In the genomic region with DNA sequence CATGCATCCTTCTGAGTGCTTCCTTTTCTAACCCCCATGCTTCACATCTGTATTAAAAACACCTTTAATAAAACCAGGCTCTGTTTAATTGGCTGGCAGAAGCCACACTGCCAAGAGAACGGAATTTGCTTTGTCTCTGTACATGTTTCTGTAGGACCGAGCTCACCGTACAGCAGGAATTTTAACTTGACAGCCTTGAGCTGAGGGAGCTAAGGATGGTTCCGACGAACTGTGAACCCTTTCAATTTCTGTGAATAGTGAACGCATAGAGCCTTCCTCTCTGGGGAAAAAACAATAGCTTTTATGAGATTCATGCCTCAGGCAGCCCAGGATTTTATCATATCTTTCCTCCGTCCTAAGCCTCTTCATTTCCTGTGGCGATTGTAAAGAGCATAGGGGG, we compare ENCODE assay signal across 8 mouse cellular contexts. TPM values are rescaled to one million over a fixed set of nuclear protein-coding genes. Genes with fewer than 3 reads are reported as not detected.
DNase-seq lines count a peak whose midpoint lies in the region; ATAC-seq and TF ChIP-seq lines count a peak whose summit lies in the region.

No protein-coding gene starts in this region.

- no peak for DNase-seq in kidney, postnatal 36 days
- no peak for DNase-seq in forebrain, postnatal 0 days
- no peak for DNase-seq in adrenal gland, postnatal 36 days
- no peak for DNase-seq in ovary, adult 18-20 months (ENCODE audit: low spot score)
- DNase-seq in left cerebral cortex, adult 18-20 months (ENCODE audit: low spot score in 2 of 2) = no peak

- H3K36me3 ChIP-seq in kidney, embryonic 16.5 days (ENCODE audit: insufficient read depth, low read length) = no peaks in the 10 kb centered on the region
- no peaks in the 10 kb centered on the region for H3K36me3 ChIP-seq in embryonic facial prominence, embryonic 15.5 days
- H3K36me3 ChIP-seq in forebrain, postnatal 0 days (ENCODE audit: insufficient read depth) = no peaks in the 10 kb centered on the region
- H3K36me3 ChIP-seq in midbrain, embryonic 12.5 days = no peaks in the 10 kb centered on the region

- peak overlapping the region; percentile 5; the same call in 1 of the 2 replicates for H3K4me3 ChIP-seq in kidney, embryonic 16.5 days (ENCODE audit: low read length)
- 0 out of 2 replicates have a peak overlapping the region, but pooled peaks have one; percentile 13 for H3K4me3 ChIP-seq in embryonic facial prominence, embryonic 15.5 days (replicated peaks)
- no peak overlapping the region for H3K4me3 ChIP-seq in forebrain, postnatal 0 days (ENCODE audit: low read depth, low read length)
- H3K4me3 ChIP-seq in midbrain, embryonic 12.5 days = no peak overlapping the region

- H3K27me3 ChIP-seq in kidney, embryonic 16.5 days (ENCODE audit: insufficient read depth, low read length) = no peaks in the 10 kb centered on the region
- no peaks in the 10 kb centered on the region for H3K27me3 ChIP-seq in embryonic facial prominence, embryonic 15.5 days
- no peaks in the 10 kb centered on the region for H3K27me3 ChIP-seq in forebrain, postnatal 0 days (ENCODE audit: insufficient read depth, low read length)
- peaks cover 2% of the 10 kb centered on the region for H3K27me3 ChIP-seq in midbrain, embryonic 12.5 days

- ATAC-seq in kidney, embryonic 16.5 days (ENCODE audit: low FRiP score, low TSS enrichment) = no peak
- ATAC-seq in embryonic facial prominence, embryonic 15.5 days (ENCODE audit: insufficient number of reproducible peaks, low FRiP score, low TSS enrichment, low read depth) = peak; percentile 3; the same call in 1 of the 2 replicates
- ATAC-seq in forebrain, postnatal 0 days = no peak
- peak; percentile 62 for ATAC-seq in midbrain, embryonic 12.5 days (ENCODE audit: low FRiP score, low read depth)

- 48% methylated on average over 8 of the region's 8 CpGs for WGBS in kidney, embryonic 16.5 days
- 20% methylated on average over 8 of the region's 8 CpGs for WGBS in embryonic facial prominence, embryonic 15.5 days
- 12% methylated on average over 8 of the region's 8 CpGs for WGBS in forebrain, postnatal 0 days
- WGBS in midbrain, embryonic 12.5 days = 47% methylated on average over 8 of the region's 8 CpGs

- peaks cover 6% of the 10 kb centered on the region for H3K4me1 ChIP-seq in kidney, embryonic 16.5 days (ENCODE audit: insufficient read depth, low read length)
- H3K4me1 ChIP-seq in embryonic facial prominence, embryonic 15.5 days = peaks cover 10% of the 10 kb centered on the region
- H3K4me1 ChIP-seq in forebrain, postnatal 0 days (ENCODE audit: insufficient read depth) = peaks cover 10% of the 10 kb centered on the region; the same call in 1 of the 2 replicates
- H3K4me1 ChIP-seq in midbrain, embryonic 12.5 days = peaks cover 9% of the 10 kb centered on the region; the same call in 1 of the 2 replicates

- no peak for TF ChIP-seq CTCF in forebrain, postnatal 0 days (IDR thresholded peaks at IDR 0.05; ENCODE audit: low read depth)

- H3K4me2 ChIP-seq in kidney, embryonic 16.5 days (replicated peaks; ENCODE audit: low read depth, low read length) = peak overlapping the region; percentile 28
- H3K4me2 ChIP-seq in embryonic facial prominence, embryonic 15.5 days (replicated peaks) = peak overlapping the region; percentile 35
- no peak overlapping the region for H3K4me2 ChIP-seq in forebrain, postnatal 0 days (ENCODE audit: low read depth)
- peak overlapping the region; percentile 26 for H3K4me2 ChIP-seq in midbrain, embryonic 12.5 days (replicated peaks)

- no peaks in the 10 kb centered on the region for H3K9me3 ChIP-seq in kidney, embryonic 16.5 days (ENCODE audit: low read length)
- H3K9me3 ChIP-seq in embryonic facial prominence, embryonic 15.5 days (replicated peaks) = no peaks in the 10 kb centered on the region
- no peaks in the 10 kb centered on the region for H3K9me3 ChIP-seq in forebrain, postnatal 0 days (ENCODE audit: low read length)
- H3K9me3 ChIP-seq in midbrain, embryonic 12.5 days = no peaks in the 10 kb centered on the region

- no peak overlapping the region for H3K9ac ChIP-seq in kidney, embryonic 16.5 days (replicated peaks; ENCODE audit: low read length)
- H3K9ac ChIP-seq in embryonic facial prominence, embryonic 15.5 days = no peak overlapping the region
- H3K9ac ChIP-seq in forebrain, postnatal 0 days = peak overlapping the region; percentile 1; the same call in 1 of the 2 replicates
- no peak overlapping the region; the same call in none of the 2 replicates for H3K9ac ChIP-seq in midbrain, embryonic 12.5 days (replicated peaks)

- no peak overlapping the region for H3K27ac ChIP-seq in kidney, embryonic 16.5 days (ENCODE audit: low read length)
- H3K27ac ChIP-seq in embryonic facial prominence, embryonic 15.5 days (replicated peaks) = peak overlapping the region; percentile 0; the same call in 1 of the 2 replicates
- H3K27ac ChIP-seq in forebrain, postnatal 0 days (ENCODE audit: low read depth, low read length) = peak overlapping the region; percentile 66
- H3K27ac ChIP-seq in midbrain, embryonic 12.5 days (replicated peaks) = peak overlapping the region; percentile 63

RNA-seq across cellular contexts. Expression of a gene that starts 5.6 kb away (rescaled TPM):
- 0.45 and 0.51 TPM in 2 replicates for polyA plus RNA-seq in kidney, embryonic 16.5 days (2015; fragmentation: Nextera tagmentation; extraction: Ambion mirVana)
- polyA plus RNA-seq in embryonic facial prominence, embryonic 15.5 days (2015; fragmentation: Nextera tagmentation; extraction: Ambion mirVana) = 3.0 and 3.6 TPM in 2 replicates
- total RNA-seq in forebrain, postnatal 0 days (2014; rRNA removed) = 156 and 160 TPM in 2 replicates
- 47.4 and 55.3 TPM in 2 replicates for polyA plus RNA-seq in forebrain, postnatal 0 days (2015; fragmentation: Nextera tagmentation; extraction: Ambion mirVana)
- 7.2 and 9.9 TPM in 2 replicates for polyA plus RNA-seq in midbrain, embryonic 12.5 days (2016; fragmentation: Nextera tagmentation; extraction: Ambion mirVana)
- total RNA-seq in adrenal gland, postnatal 36 days (2021) = 1 to 10 TPM; 2.2 to 2.3 TPM
- 100 to 1,000 TPM; 279 to 305 TPM for total RNA-seq in left cerebral cortex, adult 18-20 months (2021)

RNA-seq across cellular contexts. Expression of a gene that starts 16.0 kb away (rescaled TPM):
- polyA plus RNA-seq in kidney, embryonic 16.5 days (2015; fragmentation: Nextera tagmentation; extraction: Ambion mirVana) = 23.2 and 23.3 TPM in 2 replicates
- 25.5 and 29.1 TPM in 2 replicates for polyA plus RNA-seq in embryonic facial prominence, embryonic 15.5 days (2015; fragmentation: Nextera tagmentation; extraction: Ambion mirVana)
- 11.3 and 12.8 TPM in 2 replicates for total RNA-seq in forebrain, postnatal 0 days (2014; rRNA removed)
- 4.2 and 5.5 TPM in 2 replicates for polyA plus RNA-seq in forebrain, postnatal 0 days (2015; fragmentation: Nextera tagmentation; extraction: Ambion mirVana)
- polyA plus RNA-seq in midbrain, embryonic 12.5 days (2016; fragmentation: Nextera tagmentation; extraction: Ambion mirVana) = 8.2 and 10.9 TPM in 2 replicates
- 10 to 100 TPM; 23.5 to 27.2 TPM for total RNA-seq in adrenal gland, postnatal 36 days (2021)
- total RNA-seq in left cerebral cortex, adult 18-20 months (2021) = 10 to 100 TPM in 1 of 2 experiments, 1 to 10 TPM in 1; 9.5 to 10.2 TPM

RNA-seq across cellular contexts. Expression of a gene that starts 27.8 kb away (rescaled TPM):
- 27.1 and 28.9 TPM in 2 replicates for polyA plus RNA-seq in kidney, embryonic 16.5 days (2015; fragmentation: Nextera tagmentation; extraction: Ambion mirVana)
- 21.5 and 22.4 TPM in 2 replicates for polyA plus RNA-seq in embryonic facial prominence, embryonic 15.5 days (2015; fragmentation: Nextera tagmentation; extraction: Ambion mirVana)
- total RNA-seq in forebrain, postnatal 0 days (2014; rRNA removed) = 49.0 and 55.2 TPM in 2 replicates
- 47.2 and 48.0 TPM in 2 replicates for polyA plus RNA-seq in forebrain, postnatal 0 days (2015; fragmentation: Nextera tagmentation; extraction: Ambion mirVana)
- polyA plus RNA-seq in midbrain, embryonic 12.5 days (2016; fragmentation: Nextera tagmentation; extraction: Ambion mirVana) = 26.6 and 27.3 TPM in 2 replicates
- total RNA-seq in adrenal gland, postnatal 36 days (2021) = 10 to 100 TPM; 12.9 to 18.6 TPM
- total RNA-seq in left cerebral cortex, adult 18-20 months (2021) = 10 to 100 TPM; 22.9 to 23.1 TPM

RNA-seq across cellular contexts. Expression of a gene that starts 30.2 kb away (rescaled TPM):
- 4.3 and 6.0 TPM in 2 replicates for polyA plus RNA-seq in kidney, embryonic 16.5 days (2015; fragmentation: Nextera tagmentation; extraction: Ambion mirVana)
- 4.2 and 5.0 TPM in 2 replicates for polyA plus RNA-seq in embryonic facial prominence, embryonic 15.5 days (2015; fragmentation: Nextera tagmentation; extraction: Ambion mirVana)
- total RNA-seq in forebrain, postnatal 0 days (2014; rRNA removed) = 8.9 and 11.1 TPM in 2 replicates
- polyA plus RNA-seq in forebrain, postnatal 0 days (2015; fragmentation: Nextera tagmentation; extraction: Ambion mirVana) = 2.7 and 7.5 TPM in 2 replicates
- polyA plus RNA-seq in midbrain, embryonic 12.5 days (2016; fragmentation: Nextera tagmentation; extraction: Ambion mirVana) = 26.2 and 30.2 TPM in 2 replicates
- total RNA-seq in adrenal gland, postnatal 36 days (2021) = 1 to 10 TPM; 4.9 to 8.8 TPM
- total RNA-seq in left cerebral cortex, adult 18-20 months (2021) = 10 to 100 TPM; 41.8 to 44.5 TPM

Comparison
In these comparisons a context has a peak if more than half of its experiments do, and no peak if none do; other contexts are left out.
1. ATAC-seq: peak in embryonic facial prominence, embryonic 15.5 days (single experiment) and midbrain, embryonic 12.5 days (single experiment); none in kidney, embryonic 16.5 days (single experiment) and forebrain, postnatal 0 days (single experiment).
2. H3K4me3 ChIP-seq: peak in kidney, embryonic 16.5 days (single experiment) and embryonic facial prominence, embryonic 15.5 days (single experiment); none in forebrain, postnatal 0 days (single experiment) and midbrain, embryonic 12.5 days (single experiment).